Mouse (Mus musculus) CD4-positive, CD25-positive, alpha-beta regulatory T cell, adult 4 months (primary cell): Measurements from ENCODE around the gene Fhit. TPM values are rescaled to one million over a fixed set of nuclear protein-coding genes. Genes with fewer than 3 reads are reported as not detected.

ENCODE experiments used
- ATAC-seq: one replicate; pipeline ENCODE4 v1.8.0; 2017
- polyA plus RNA-seq, 2 experiments: library from polyadenylated mRNA; unstranded; fragments of 100-300 nt; shearing (Covaris generic); gene quantifications; one replicate each; pipeline ENCODE4 v1.2.1; 2017

The Fhit gene
- polyA plus RNA-seq, 2 experiments from 2014 or later = 5.6 to 8.4 TPM

GRCm38 (mm10) chr14:9669766-9670165, 1492.1 kb downstream of the Fhit start:
- ATAC-seq = no peak

GRCm38 (mm10) chr14:9658445-9658844, 1503.4 kb downstream of the Fhit start:
- no peak for ATAC-seq

DNA sequence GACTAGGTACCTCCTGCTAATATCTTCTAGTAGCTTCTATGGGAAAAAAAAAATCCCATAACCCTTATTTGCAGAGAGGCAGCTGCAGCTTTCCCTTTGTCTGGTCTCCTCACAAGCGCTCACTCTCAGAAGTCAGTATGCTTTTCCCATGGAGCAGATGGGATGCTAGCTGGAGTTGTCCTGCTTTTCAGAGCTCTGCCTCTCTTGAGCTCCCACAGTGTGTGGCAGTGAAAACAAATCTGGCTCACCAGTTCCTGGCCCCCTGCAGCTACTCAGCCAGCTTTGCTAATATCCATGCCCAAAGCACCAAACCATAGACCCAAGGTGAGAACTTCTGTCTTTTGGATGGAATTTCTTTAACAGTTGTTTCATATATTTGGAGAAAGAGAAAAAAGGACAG, 1510.4 kb downstream of the Fhit start:
- ATAC-seq = no peak

DNA sequence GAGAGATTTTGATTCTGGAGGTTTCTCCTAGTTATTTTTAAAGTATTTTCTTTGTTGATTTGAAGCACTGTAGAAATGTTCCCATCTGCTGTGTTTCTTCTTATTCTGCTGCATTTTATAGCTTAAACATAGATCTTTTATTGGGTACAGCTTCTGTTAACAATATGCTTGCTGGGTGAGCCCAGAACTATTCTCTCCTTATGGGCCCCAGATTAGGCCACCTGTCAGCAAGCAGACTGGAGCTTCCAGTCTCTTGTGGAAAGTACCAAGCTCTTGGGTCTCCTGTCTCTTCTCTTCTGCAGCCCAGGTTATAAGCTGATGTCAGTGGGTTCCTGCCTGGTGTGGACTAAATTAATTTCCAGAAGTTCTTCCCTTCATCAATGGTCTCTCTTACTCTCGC, 1513.4 kb downstream of the Fhit start:
- no peak for ATAC-seq

DNA sequence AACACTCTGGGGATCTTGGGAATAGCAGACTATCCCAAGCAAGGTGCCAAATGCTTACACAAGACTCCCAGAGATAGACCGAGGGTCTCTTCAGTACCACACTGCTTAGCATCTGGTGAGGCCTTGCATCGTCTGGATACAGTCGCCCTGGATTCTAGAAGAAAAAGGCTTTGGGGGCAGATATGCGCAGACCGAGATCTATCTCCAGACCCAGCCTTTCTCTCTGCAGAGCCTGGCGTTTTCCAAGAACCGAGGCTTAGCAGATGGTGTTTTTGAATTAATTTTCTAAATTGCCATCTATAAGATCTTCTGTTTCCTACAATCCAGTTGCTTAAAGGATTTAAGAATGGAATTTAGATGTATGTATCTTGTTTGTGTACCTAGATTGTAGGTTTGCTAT, 1515.6 kb downstream of the Fhit start:
- ATAC-seq = no peak

GRCm38 (mm10) chr14:9644216-9645166, 1517.3 kb downstream of the Fhit start:
- ATAC-seq = no peak

DNA sequence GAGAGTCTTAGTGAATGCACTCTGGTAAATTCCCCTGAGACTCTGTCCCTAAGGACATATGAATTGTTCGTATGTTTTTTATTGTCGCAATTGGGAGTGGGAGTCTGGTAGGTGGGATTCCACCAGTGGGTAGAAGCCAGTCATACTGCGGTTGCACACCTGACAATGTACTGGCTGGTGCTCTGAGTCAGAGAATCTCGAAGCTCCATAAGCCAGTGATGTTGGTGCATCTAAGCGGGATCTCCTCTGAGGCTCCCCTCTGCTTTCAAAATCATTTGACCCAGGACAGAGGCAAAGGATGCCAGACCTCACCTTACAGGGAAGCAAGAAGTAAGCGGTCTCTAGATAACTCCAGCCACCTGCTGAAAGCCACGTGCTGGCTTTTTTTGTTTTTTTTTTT, 1518.1 kb downstream of the Fhit start:
- ATAC-seq = no peak

DNA sequence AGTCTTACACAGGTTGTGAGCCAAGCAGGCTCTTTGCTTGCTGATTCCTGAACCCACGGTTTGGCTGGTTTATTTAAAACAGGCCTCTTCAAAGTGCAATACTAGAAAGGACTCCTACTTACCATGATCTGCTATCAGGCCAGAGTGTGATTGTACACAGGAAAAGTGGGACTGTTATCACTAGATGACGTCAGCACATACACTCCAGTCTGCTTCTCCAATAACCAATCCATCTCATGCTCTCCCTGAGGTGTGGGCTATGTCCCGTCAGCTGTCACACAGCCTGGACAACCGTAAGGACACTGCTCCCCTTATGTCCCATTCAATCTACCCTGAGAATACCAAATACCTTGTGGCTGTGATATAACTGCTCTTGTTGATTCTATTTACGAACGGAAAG, 1519.2 kb downstream of the Fhit start:
- ATAC-seq = no peak

DNA sequence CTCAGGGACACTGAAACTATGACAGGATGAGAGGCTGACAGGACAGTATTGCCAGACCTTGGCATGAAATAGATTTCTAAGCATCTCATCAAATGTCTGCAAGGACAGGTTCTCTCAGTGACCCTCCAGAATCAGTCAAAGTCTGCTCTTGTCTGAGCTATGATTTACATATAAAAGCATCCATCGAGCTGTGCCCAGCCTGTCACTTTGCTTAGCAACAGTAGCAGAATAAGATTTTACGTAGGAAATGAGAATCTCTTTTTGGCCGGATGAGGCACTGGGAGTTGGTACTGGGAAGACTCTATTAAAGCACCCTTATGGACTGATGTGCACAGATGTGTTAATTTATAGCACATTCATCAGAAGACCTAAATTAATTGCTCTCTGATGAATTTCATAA, 1519.8 kb downstream of the Fhit start:
- no peak for ATAC-seq

GRCm38 (mm10) chr14:9634247-9634991, 1527.4 kb downstream of the Fhit start:
- ATAC-seq = no peak

DNA sequence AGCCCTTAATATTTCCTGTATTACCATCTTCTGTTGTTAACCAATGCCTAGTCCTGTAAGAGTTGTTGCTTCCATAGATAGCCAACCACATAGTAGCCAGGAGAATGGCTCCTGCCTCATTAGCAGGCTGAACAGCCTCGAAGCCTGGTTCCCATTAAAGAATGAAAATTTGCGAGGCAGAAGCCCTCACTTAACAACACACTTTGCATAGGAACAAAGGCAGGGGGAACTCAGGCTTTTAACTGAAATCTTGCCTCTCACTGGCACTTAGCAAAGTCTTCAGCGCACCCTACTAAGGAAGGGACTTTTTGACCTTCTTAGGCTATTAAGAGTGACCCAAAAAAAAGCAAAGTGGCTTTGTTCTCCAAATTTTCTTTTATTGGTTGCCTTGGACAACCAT, 1529.3 kb downstream of the Fhit start:
- no peak for ATAC-seq

DNA sequence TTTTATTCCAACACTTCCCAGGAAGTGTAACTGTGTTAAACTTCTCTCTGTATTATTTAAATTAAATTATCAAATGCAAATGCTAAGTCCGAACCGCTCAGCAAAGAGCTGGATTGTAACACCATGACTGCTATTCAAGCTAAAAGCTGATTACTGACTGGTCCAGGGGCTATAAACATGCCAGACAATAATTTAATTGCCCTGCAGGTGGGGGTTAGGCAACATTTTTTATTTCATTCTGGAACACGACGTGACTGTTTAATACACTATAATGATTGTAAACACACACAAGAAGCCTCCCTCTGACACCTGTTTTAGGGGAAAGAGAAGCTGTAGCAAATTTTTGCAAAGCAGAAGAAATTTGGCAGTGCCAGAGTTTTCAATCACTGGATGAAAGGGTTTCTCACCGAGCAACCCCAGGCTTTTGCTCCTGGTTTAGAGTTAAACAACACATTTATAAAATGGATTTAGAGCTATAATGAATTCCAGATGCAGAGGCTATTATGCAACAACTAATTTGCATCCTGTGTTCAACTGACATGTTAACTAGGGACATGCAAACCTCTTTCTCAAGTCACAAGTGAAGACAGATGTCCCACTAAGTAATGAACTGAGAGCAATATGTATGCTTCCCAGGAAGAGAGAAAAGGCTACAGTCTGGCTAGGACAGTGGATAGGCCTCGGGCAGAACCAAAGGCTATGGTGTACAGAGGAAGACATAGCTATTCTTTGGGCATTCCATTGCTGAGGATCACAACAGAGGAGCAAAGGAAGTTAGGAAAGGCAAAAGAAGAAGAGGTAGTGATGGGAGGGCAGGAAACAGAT, 1538.4 kb downstream of the Fhit start:
- no peak for ATAC-seq

DNA sequence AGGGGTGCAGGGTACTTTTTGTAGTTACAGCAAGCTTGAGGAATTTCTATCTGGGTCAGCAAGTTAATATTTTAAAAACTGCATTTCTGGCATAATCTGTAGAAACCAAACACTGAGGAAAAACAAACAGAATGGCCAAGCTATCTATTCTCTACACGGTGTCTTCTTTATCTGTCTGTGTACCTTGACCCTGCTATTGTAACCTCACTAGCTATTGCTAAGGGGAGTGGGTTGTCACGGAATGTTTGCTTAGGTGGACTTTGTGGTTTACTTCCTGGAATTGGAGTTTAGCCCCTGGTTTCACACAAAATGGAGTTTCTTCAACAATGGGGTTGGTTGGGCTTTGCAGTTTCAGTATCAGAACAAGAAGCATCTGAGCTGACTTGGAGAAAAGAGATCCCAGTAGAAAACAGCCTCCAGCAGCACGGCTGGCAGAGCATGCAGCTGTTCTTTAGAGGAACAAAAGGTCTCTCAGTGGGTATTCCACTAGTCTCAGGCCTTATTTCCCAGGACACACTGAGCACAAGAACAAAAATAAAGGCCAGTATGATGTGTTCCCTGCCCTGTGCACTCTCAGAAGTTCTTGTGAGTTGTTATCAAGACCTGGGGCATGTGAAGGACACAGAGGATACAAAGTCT, 1540.8 kb downstream of the Fhit start:
- ATAC-seq = no peak

DNA sequence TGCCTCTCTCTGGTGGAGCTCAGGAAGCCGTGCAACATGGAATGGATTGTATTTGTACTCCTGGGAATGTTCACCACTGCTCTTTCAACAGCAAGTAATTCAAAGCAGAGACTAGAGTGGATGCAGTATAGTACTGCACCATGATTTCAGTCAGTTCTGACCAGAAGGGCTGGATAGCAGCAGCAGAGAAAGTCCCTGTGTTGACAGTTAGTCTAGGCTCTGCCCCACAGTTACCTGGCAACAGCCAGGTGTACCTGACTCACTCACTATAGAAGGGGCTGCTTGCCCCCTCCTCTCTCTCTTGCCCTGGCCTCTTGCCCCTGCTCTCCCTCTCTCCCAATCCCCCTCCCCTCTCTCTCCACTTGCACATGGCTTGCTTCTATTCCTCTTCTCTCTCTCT, 1542.0 kb downstream of the Fhit start:
- no peak for ATAC-seq

GRCm38 (mm10) chr14:9613126-9613525, 1548.7 kb downstream of the Fhit start:
- ATAC-seq = no peak

- ATAC-seq = no peak
Observed at GRCm38 (mm10) chr14:9609120-9609519, 1552.7 kb downstream of the Fhit start.

DNA sequence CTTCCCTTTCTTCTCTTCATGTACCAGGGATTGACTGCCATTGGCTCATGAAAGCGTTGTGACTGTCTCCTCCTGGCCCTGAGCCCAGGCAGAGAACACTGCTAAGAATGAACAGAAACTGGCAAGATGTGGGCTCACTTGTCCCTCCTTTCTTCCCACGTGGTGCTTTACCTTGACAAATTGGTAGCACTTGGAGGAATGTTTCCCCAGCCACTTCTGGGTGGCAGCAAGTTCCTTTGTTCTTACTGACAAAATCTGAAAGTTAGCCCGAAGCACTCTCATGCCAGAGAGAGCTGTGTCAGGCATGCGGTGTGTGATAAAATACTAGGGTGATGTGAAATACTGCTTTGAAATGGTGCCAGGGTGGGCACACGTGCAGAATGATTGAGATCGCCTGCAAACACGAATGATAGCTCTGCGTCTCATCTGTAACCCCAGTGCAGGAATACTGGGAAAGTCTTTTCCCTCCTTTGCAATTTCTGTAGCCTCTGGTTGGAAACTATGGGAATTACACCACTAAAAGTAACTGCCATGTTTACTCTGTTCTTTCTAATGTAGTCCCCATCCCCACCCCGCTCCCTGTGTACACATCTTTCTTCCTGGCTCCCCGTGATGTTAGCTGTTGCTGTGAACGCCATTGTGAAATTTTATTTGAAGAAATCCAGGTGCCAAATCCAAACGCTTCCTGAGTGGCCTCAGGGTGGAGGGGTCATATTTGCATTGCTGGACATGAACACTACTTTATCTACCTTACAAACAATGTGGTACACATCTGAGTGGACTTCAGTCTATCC, 1555.1 kb downstream of the Fhit start:
- ATAC-seq = no peak

- ATAC-seq = no peak
Observed at GRCm38 (mm10) chr14:9600271-9600670, 1561.6 kb downstream of the Fhit start.

DNA sequence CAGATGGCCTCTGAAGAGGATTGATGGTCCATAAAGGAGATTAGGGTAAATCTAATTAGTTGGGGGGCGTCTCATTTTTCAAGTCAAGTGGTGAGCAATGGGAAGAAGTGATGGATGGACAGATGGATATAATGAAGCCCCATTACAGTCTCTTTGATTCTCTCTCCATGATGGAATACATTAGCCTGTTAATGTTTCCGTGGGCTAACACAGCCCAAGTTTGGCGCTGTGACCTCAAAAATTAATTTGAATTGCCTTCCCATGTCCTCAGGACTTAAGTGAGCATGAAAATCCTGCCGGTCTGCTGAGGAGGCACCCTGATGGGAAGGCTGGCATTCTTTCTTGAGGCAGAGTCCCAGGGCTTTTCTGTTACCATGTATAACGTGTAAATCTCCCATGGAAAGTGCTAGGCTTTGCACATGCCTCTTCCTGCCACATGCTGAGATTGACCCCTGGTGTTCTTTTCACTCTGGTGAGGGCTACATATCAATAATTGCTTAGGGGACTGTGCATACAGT, 1564.3 kb downstream of the Fhit start:
- no peak for ATAC-seq

- no peak for ATAC-seq
Observed at GRCm38 (mm10) chr14:9589121-9589520, 1572.7 kb downstream of the Fhit start.

GRCm38 (mm10) chr14:9587900-9588299, 1573.9 kb downstream of the Fhit start:
- no peak for ATAC-seq
